Mouse (Mus musculus): ENCODE measurements around the gene Olfr591.

Olfr591 gene

DNA sequence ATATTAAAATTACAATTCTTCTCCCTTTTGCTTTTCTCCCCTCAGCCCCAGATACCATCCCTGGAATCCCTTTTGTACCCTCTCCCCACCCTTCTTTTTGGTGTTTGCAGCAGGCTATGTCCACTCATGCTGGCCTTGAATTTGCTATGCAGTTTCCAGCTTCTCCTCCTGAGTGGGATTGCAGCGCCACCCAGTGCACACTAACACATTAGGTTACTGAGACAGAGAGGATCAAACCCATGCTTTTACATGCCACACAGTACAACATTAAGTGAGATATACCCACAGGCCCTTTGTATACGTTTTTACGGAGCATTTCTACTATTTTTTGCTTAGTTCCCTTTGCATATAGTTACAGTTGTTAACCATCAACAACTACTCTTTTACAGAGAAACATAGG, 58.7 kb downstream of the Olfr591 start:
- no peak overlapping the region for H3K4me3 ChIP-seq (replicated peaks; ENCODE audit: low read length)
- H3K27me3 ChIP-seq (ENCODE audit: insufficient read depth, low read length) = no peaks in the 10 kb centered on the region
- TF ChIP-seq NANOG (IDR thresholded peaks at IDR 0.05; ENCODE audit: borderline replicate concordance, low read length) (no peak), CTCF (conservative IDR thresholded peaks at IDR 0.05; ENCODE audit: low read length) (peak; percentile 20)
- no peaks in the 10 kb centered on the region for H3K36me3 ChIP-seq (ENCODE audit: insufficient read depth, low read length)
- no peaks in the 10 kb centered on the region for H3K9me3 ChIP-seq (ENCODE audit: low read length)
- H3K4me1 ChIP-seq (replicated peaks; ENCODE audit: low read depth, low read length) = no peaks in the 10 kb centered on the region
